Mouse (Mus musculus) R1 (cell line): ENCODE measurements around the gene Vmn1r131.
"Not testable (repeated sequence)": the region's sequence is repeated elsewhere in the genome, so short reads cannot be mapped to it uniquely, and the experiment has no call there.

Experiments
- DNase-seq: peaks from one replicate; pipeline ENCODE4 v3.0.0-alpha.2; 2018; ENCODE audit warnings: low read depth, low spot score

Gene Vmn1r131

GRCm38 (mm10) chr7:21545990-21546389, at the start of gene Vmn1r131:
Gene Vmn1r131, minus strand, starts transcription at chr7:21546090.
- DNase-seq, result not testable (repeated sequence)

- DNase-seq, result not testable (repeated sequence)
Observed at GRCm38 (mm10) chr7:21511480-21511879, 34.4 kb downstream of the Vmn1r131 start, which contains the start of gene Vmn1r130. Gene Vmn1r130, plus strand, starts transcription at chr7:21511780.
